Mouse (Mus musculus) liver, adult (tissue): ENCODE data around the gene Csf3.
A peak's percentile ranks its signal among the peaks of the same experiment; 100 is the strongest.

Experiments
- GATA4 ChIP-seq: IDR thresholded peaks from 2 replicates; pipeline ENCODE4 v1.6.1; 2014; ENCODE audit warnings: mild to moderate bottlenecking, low read length; ENCODE audit not compliant: insufficient replicate concordance

Csf3 gene

DNA sequence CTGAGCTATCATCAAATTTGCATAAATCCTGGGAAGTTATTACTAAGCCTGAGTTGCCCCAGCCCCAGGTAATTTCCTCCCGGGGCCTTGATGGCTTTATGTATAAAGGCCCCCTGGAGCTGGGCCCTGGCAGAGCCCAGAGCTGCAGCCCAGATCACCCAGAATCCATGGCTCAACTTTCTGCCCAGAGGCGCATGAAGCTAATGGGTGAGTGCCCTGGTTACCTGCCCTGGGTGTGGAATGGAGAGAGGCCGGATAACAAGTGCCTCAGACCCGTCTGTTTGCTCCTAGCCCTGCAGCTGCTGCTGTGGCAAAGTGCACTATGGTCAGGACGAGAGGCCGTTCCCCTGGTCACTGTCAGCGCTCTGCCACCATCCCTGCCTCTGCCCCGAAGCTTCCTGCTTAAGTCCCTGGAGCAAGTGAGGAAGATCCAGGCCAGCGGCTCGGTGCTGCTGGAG, at the start of gene Csf3:
Gene Csf3, plus strand, starts transcription at position 51 of the 458 bp plus-strand sequence.
- TF ChIP-seq GATA4 = no peak

DNA sequence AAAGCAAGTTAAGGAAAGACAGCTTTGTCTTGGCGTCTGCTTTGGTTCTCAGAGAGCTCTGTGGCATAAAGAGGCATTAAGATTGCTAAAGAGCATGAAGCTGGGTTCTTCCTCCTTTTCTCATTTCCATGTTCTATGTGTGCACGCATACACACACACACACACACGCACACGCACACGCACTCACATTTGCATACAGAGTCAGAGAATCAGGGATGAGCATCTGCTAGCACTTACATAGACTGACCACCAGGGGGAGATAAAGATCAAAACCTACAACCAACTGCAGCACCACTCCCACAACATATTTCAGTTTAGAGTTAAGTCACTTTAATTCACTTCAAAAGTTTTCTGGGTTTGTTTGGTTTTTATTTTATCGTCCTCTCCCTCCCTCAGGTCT, 40.5 kb upstream of the Csf3 start:
- TF ChIP-seq GATA4 = no peak

- no peak for TF ChIP-seq GATA4
Observed at GRCm38 (mm10) chr11:98664091-98664490, 37.0 kb upstream of the Csf3 start, which contains the start of gene Gsdma. Gene Gsdma (plus strand): TSS chr11:98664351.

- no peak for TF ChIP-seq GATA4
Observed at GRCm38 (mm10) chr11:98668984-98669383, 32.1 kb upstream of the Csf3 start.

DNA sequence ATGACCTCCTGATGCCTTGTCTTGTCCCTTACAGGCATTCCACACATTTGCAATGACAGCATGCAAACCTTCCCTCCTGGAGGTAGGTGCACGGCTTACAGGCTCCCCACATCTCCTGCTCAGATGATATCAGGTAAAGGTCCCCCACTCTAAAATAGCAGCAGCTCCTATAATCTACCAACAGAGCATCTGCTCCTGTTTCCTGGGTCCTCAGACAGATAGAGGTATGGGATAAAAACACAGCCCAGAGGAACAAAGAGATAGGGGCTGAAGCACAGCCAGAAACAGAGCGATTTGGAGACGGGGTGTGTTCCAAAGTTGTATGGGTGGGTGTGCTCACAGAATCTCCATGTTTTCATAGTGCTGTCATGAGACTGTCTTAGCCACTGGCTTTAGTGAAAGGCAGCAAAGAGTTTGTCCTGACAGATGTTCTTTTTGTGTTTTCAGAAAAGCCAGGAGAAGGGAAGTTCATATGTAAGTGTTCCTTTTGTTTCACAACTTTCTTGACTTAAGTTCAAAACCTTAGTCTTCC, 29.7 kb upstream of the Csf3 start:
- no peak for TF ChIP-seq GATA4

GRCm38 (mm10) chr11:98671857-98672256, 29.2 kb upstream of the Csf3 start:
- TF ChIP-seq GATA4 = no peak

- no peak for TF ChIP-seq GATA4
Observed at GRCm38 (mm10) chr11:98672482-98672881, 28.6 kb upstream of the Csf3 start.

DNA sequence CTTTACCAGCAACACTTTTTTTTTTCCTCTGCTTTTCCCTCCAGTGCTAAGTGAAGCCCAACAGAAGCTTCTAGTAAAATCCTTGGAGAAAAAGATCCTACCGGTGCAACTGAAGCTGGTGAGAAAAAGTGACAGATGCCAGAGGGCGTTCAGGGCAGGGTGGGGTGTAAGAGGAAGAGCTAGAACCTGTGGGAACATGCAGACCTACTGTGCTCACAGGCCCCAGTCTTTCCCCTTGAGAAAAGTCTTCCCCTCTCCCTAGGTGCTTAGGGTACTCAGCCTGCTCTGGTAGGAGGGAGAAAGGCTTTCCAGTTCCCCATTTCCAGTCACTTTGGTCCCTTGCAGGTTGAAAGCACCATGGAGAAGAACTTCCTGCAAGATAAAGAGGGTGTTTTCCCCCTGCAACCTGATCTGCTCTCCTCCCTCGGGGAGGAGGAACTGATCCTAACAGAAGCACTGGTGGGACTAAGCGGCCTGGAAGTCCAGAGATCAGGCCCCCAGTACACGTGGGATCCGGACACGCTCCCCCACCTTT, 25.2 kb upstream of the Csf3 start:
- TF ChIP-seq GATA4 = no peak

- TF ChIP-seq GATA4 = no peak
Observed at GRCm38 (mm10) chr11:98680023-98680422, 21.0 kb upstream of the Csf3 start.

- TF ChIP-seq GATA4 = no peak
Observed at GRCm38 (mm10) chr11:98681186-98681585, 19.9 kb upstream of the Csf3 start.

- peak; percentile 55; the same call in 1 of the 2 replicates for TF ChIP-seq GATA4
Observed at GRCm38 (mm10) chr11:98681786-98682745, 19.0 kb upstream of the Csf3 start, which contains the start of gene Psmd3. Gene Psmd3 (plus strand): TSS chr11:98682554.

- no peak for TF ChIP-seq GATA4
Observed at GRCm38 (mm10) chr11:98682811-98683210, 18.3 kb upstream of the Csf3 start.

DNA sequence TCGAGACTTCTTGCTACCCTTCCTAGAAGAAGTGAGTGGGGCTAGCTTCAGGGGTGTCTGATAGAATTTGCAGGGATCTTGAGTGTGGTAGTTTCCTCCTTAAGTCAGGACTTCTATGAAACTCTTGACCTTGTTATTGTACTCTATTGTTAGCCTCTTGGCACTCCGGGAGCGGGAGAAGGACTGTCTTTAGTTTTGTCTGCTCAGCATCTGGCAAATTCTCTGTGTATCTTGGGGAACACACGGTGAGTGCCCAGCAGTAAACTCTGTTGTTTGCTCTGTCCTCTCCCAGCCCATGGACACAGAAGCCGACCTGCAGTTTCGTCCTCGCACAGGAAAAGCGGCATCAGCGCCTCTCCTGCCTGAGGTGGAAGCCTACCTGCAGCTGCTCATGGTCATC, 15.4 kb upstream of the Csf3 start:
- TF ChIP-seq GATA4 = no peak

DNA sequence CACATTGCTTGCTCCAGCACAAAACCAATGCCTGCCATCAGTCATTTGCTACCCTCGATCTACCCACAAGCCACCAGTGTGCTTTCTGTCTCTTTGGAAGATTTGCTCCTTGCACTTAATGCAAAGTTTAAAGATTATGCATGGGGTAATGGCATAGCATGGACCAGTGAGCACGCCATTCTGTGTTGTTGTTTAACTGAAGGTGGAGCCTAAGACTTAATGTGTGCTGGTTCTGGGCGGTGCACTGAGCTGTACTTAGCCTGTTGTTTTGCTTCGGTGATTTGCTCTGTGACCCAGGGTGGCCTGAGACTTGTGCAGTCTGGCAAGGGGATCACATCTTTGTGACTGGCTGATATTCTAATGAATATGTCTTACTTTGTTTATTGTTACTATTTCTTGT, 14.1 kb upstream of the Csf3 start:
- no peak for TF ChIP-seq GATA4

- no peak for TF ChIP-seq GATA4
Observed at GRCm38 (mm10) chr11:98688009-98688408, 13.1 kb upstream of the Csf3 start.

DNA sequence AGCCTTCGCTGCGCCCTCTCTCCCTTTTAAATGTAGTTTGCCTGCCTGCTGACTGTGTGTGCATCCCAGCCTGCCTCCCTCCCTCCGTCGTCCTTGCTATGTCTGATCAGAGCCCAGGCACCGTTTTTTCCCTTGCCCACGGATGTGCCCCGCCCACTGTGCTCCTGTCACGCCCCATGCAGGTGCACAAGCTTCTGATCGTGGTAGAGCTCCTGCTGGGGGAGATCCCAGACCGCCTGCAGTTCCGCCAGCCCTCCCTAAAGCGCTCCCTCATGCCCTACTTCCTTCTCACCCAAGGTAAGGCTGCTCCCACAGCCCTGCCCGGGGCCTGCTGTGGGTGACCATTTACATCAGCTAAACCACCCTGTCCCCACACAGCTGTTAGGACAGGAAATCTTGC, 7.9 kb upstream of the Csf3 start:
- no peak for TF ChIP-seq GATA4

- no peak for TF ChIP-seq GATA4
Observed at GRCm38 (mm10) chr11:98693746-98694145, 7.3 kb upstream of the Csf3 start.

DNA sequence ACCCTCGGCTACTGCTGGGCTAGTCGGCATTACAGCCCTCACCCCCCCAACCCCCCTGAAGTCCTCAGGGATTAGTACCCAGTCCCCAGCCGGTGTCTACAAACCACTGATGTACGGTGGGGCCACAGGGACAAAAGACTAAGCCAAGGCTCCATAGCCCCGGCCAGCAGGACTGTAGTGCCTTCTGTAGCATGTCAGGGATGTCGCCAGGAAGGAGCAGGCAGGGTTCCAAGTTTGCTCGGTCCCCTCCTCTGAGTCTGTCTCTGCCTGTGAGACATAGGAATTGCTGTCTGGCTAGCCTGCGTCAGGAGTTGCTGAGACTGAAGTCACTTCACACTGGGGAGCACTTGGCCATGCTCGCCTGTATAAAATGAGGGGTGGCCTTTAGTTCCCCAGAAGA, 6.8 kb upstream of the Csf3 start:
- no peak for TF ChIP-seq GATA4
